Mouse (Mus musculus): ENCODE data around the gene Gm11111. TPM values are rescaled to one million over a fixed set of nuclear protein-coding genes. Genes with fewer than 3 reads are reported as not detected.

Gm11111 gene
- polyA plus RNA-seq (2014; fragmentation: Nextera tagmentation; extraction: Ambion mirVana), result not detected in 2 replicates

GRCm38 (mm10) chr5:98552395-98552794 is at the start of gene Gm11111:
TSS of gene Gm11111 (plus strand) at chr5:98552695.
- Histone ChIP-seq H3K27ac (ENCODE audit: low read depth, low read length) (no peak within 1 kb of the TSS), H3K4me2 (replicated peaks; ENCODE audit: low read depth, low read length) (no peak within 1 kb of the TSS), H3K4me3 (ENCODE audit: low read length) (no peak within 1 kb of the TSS), H3K9ac (ENCODE audit: low read depth, low read length) (no peak within 1 kb of the TSS), H3K27me3 (ENCODE audit: control insufficient read depth, insufficient read depth, low read length) (no peaks in the 10 kb centered on the region), H3K4me1 (ENCODE audit: control insufficient read depth, insufficient read depth, low read length) (no peaks in the 10 kb centered on the region), H3K9me3 (ENCODE audit: control insufficient read depth, low read length) (no peaks in the 10 kb centered on the region), H3K36me3 (ENCODE audit: control insufficient read depth, insufficient read depth, low read length) (no peaks in the 10 kb centered on the region)
- no peak for ATAC-seq (ENCODE audit: low FRiP score, low TSS enrichment)

- Histone ChIP-seq H3K4me2 (replicated peaks; ENCODE audit: low read depth, low read length) (no peak overlapping the region), H3K27me3 (ENCODE audit: control insufficient read depth, insufficient read depth, low read length) (no peaks in the 10 kb centered on the region), H3K9me3 (ENCODE audit: control insufficient read depth, low read length) (no peaks in the 10 kb centered on the region), H3K27ac (ENCODE audit: low read depth, low read length) (no peak overlapping the region), H3K36me3 (ENCODE audit: control insufficient read depth, insufficient read depth, low read length) (no peaks in the 10 kb centered on the region), H3K4me3 (ENCODE audit: low read length) (no peak overlapping the region), H3K4me1 (ENCODE audit: control insufficient read depth, insufficient read depth, low read length) (no peaks in the 10 kb centered on the region), H3K9ac (ENCODE audit: low read depth, low read length) (no peak overlapping the region)
- WGBS, result 46% methylated on average over 7 of the region's 7 CpGs
- peak; percentile 68; the same call in 1 of the 2 replicates for ATAC-seq (ENCODE audit: low FRiP score, low TSS enrichment)
These were observed 36.3 kb upstream of the Gm11111 start for GRCm38 (mm10) chr5:98516214-98516613.

- H3K27me3 ChIP-seq (ENCODE audit: control insufficient read depth, insufficient read depth, low read length), result no peaks in the 10 kb centered on the region
- H3K36me3 ChIP-seq (ENCODE audit: control insufficient read depth, insufficient read depth, low read length), result no peaks in the 10 kb centered on the region
- ATAC-seq (ENCODE audit: low FRiP score, low TSS enrichment), result no peak
- H3K9me3 ChIP-seq (ENCODE audit: control insufficient read depth, low read length), result no peaks in the 10 kb centered on the region
- H3K9ac ChIP-seq (ENCODE audit: low read depth, low read length), result no peak overlapping the region
- WGBS, result 60% methylated on average over 2 of the region's 2 CpGs
- no peaks in the 10 kb centered on the region for H3K4me1 ChIP-seq (ENCODE audit: control insufficient read depth, insufficient read depth, low read length)
- no peak overlapping the region for H3K4me3 ChIP-seq (ENCODE audit: low read length)
- H3K4me2 ChIP-seq (replicated peaks; ENCODE audit: low read depth, low read length), result no peak overlapping the region
- no peak overlapping the region for H3K27ac ChIP-seq (ENCODE audit: low read depth, low read length)
These were observed 32.4 kb upstream of the Gm11111 start for GRCm38 (mm10) chr5:98520118-98520517.

- ATAC-seq (ENCODE audit: low FRiP score, low TSS enrichment), result no peak
- H3K9ac ChIP-seq (ENCODE audit: low read depth, low read length), result no peak overlapping the region
- H3K4me1 ChIP-seq (ENCODE audit: control insufficient read depth, insufficient read depth, low read length), result no peaks in the 10 kb centered on the region
- WGBS, result 91% methylated on average over 7 of the region's 7 CpGs
- H3K4me2 ChIP-seq (replicated peaks; ENCODE audit: low read depth, low read length), result no peak overlapping the region
- H3K27ac ChIP-seq (ENCODE audit: low read depth, low read length), result no peak overlapping the region
- H3K4me3 ChIP-seq (ENCODE audit: low read length), result no peak overlapping the region
- no peaks in the 10 kb centered on the region for H3K36me3 ChIP-seq (ENCODE audit: control insufficient read depth, insufficient read depth, low read length)
- H3K27me3 ChIP-seq (ENCODE audit: control insufficient read depth, insufficient read depth, low read length), result no peaks in the 10 kb centered on the region
- H3K9me3 ChIP-seq (ENCODE audit: control insufficient read depth, low read length), result no peaks in the 10 kb centered on the region
These were observed 30.1 kb upstream of the Gm11111 start for GRCm38 (mm10) chr5:98522270-98522977.

- Histone ChIP-seq H3K27ac (ENCODE audit: low read depth, low read length) (no peak overlapping the region), H3K9me3 (ENCODE audit: control insufficient read depth, low read length) (no peaks in the 10 kb centered on the region), H3K9ac (ENCODE audit: low read depth, low read length) (no peak overlapping the region), H3K27me3 (ENCODE audit: control insufficient read depth, insufficient read depth, low read length) (no peaks in the 10 kb centered on the region), H3K4me2 (replicated peaks; ENCODE audit: low read depth, low read length) (no peak overlapping the region), H3K36me3 (ENCODE audit: control insufficient read depth, insufficient read depth, low read length) (no peaks in the 10 kb centered on the region), H3K4me1 (ENCODE audit: control insufficient read depth, insufficient read depth, low read length) (no peaks in the 10 kb centered on the region), H3K4me3 (ENCODE audit: low read length) (no peak overlapping the region)
- ATAC-seq (ENCODE audit: low FRiP score, low TSS enrichment), result no peak
- 85% methylated on average over 7 of the region's 7 CpGs for WGBS
These were observed 29.4 kb upstream of the Gm11111 start for GRCm38 (mm10) chr5:98523050-98523449.

GRCm38 (mm10) chr5:98523783-98524182 is 28.7 kb upstream of the Gm11111 start:
- Histone ChIP-seq H3K27me3 (ENCODE audit: control insufficient read depth, insufficient read depth, low read length) (no peaks in the 10 kb centered on the region), H3K4me2 (replicated peaks; ENCODE audit: low read depth, low read length) (no peak overlapping the region), H3K27ac (ENCODE audit: low read depth, low read length) (no peak overlapping the region), H3K9ac (ENCODE audit: low read depth, low read length) (no peak overlapping the region), H3K36me3 (ENCODE audit: control insufficient read depth, insufficient read depth, low read length) (no peaks in the 10 kb centered on the region), H3K9me3 (ENCODE audit: control insufficient read depth, low read length) (no peaks in the 10 kb centered on the region), H3K4me1 (ENCODE audit: control insufficient read depth, insufficient read depth, low read length) (no peaks in the 10 kb centered on the region), H3K4me3 (ENCODE audit: low read length) (no peak overlapping the region)
- WGBS, result 83% methylated on average over 1 of the region's 1 CpGs
- no peak for ATAC-seq (ENCODE audit: low FRiP score, low TSS enrichment)

GRCm38 (mm10) chr5:98541333-98541732 is 11.2 kb upstream of the Gm11111 start:
- no peaks in the 10 kb centered on the region for H3K27me3 ChIP-seq (ENCODE audit: control insufficient read depth, insufficient read depth, low read length)
- H3K9me3 ChIP-seq (ENCODE audit: control insufficient read depth, low read length), result no peaks in the 10 kb centered on the region
- H3K9ac ChIP-seq (ENCODE audit: low read depth, low read length), result no peak overlapping the region
- WGBS, result 85% methylated on average over 1 of the region's 1 CpGs
- ATAC-seq (ENCODE audit: low FRiP score, low TSS enrichment), result no peak
- H3K4me1 ChIP-seq (ENCODE audit: control insufficient read depth, insufficient read depth, low read length), result no peaks in the 10 kb centered on the region
- H3K36me3 ChIP-seq (ENCODE audit: control insufficient read depth, insufficient read depth, low read length), result no peaks in the 10 kb centered on the region
- H3K4me2 ChIP-seq (replicated peaks; ENCODE audit: low read depth, low read length), result no peak overlapping the region
- H3K4me3 ChIP-seq (ENCODE audit: low read length), result no peak overlapping the region
- no peak overlapping the region for H3K27ac ChIP-seq (ENCODE audit: low read depth, low read length)

- Histone ChIP-seq H3K36me3 (ENCODE audit: control insufficient read depth, insufficient read depth, low read length) (no peaks in the 10 kb centered on the region), H3K4me2 (replicated peaks; ENCODE audit: low read depth, low read length) (no peak overlapping the region), H3K9me3 (ENCODE audit: control insufficient read depth, low read length) (no peaks in the 10 kb centered on the region), H3K4me3 (ENCODE audit: low read length) (no peak overlapping the region), H3K27ac (ENCODE audit: low read depth, low read length) (no peak overlapping the region), H3K27me3 (ENCODE audit: control insufficient read depth, insufficient read depth, low read length) (no peaks in the 10 kb centered on the region), H3K9ac (ENCODE audit: low read depth, low read length) (no peak overlapping the region), H3K4me1 (ENCODE audit: control insufficient read depth, insufficient read depth, low read length) (no peaks in the 10 kb centered on the region)
- 19% methylated on average over 5 of the region's 5 CpGs for WGBS
- no peak for ATAC-seq (ENCODE audit: low FRiP score, low TSS enrichment)
These were observed 2.2 kb upstream of the Gm11111 start for GRCm38 (mm10) chr5:98550285-98550684.

- Histone ChIP-seq H3K4me3 (ENCODE audit: low read length) (no peak overlapping the region), H3K9ac (ENCODE audit: low read depth, low read length) (no peak overlapping the region), H3K4me1 (ENCODE audit: control insufficient read depth, insufficient read depth, low read length) (no peaks in the 10 kb centered on the region), H3K27me3 (ENCODE audit: control insufficient read depth, insufficient read depth, low read length) (no peaks in the 10 kb centered on the region), H3K36me3 (ENCODE audit: control insufficient read depth, insufficient read depth, low read length) (no peaks in the 10 kb centered on the region), H3K4me2 (replicated peaks; ENCODE audit: low read depth, low read length) (no peak overlapping the region), H3K9me3 (ENCODE audit: control insufficient read depth, low read length) (no peaks in the 10 kb centered on the region), H3K27ac (ENCODE audit: low read depth, low read length) (no peak overlapping the region)
- WGBS, result 86% methylated on average over 1 of the region's 1 CpGs
- no peak for ATAC-seq (ENCODE audit: low FRiP score, low TSS enrichment)
These were observed 1.6 kb upstream of the Gm11111 start for GRCm38 (mm10) chr5:98550873-98551272.

Measured in kidney, embryonic 14.5 days (tissue).